Mouse (Mus musculus) olfactory bulb, adult 2 months (tissue): Measurements from ENCODE around the gene Nckipsd. TPM values are rescaled to one million over a fixed set of nuclear protein-coding genes. Genes with fewer than 3 reads are reported as not detected.

ENCODE experiments used
- H3K27ac ChIP-seq: fragments of 200-500 bp; 2 replicates; pipeline ENCODE4 v1.5.1; 2012; ENCODE audit warnings: low read depth, low read length; ENCODE audit not compliant: insufficient read depth
- H3K4me1 ChIP-seq: fragments of 200-500 bp; 2 replicates; pipeline ENCODE4 v1.6.1; 2012; ENCODE audit warnings: low read length; ENCODE audit not compliant: control insufficient read depth, insufficient read depth
- H3K4me3 ChIP-seq: fragments of 200-500 bp; 2 replicates; pipeline ENCODE4 v1.5.1; 2012; ENCODE audit warnings: mild to moderate bottlenecking, low read depth, low read length, moderate library complexity; ENCODE audit not compliant: insufficient read depth
- CTCF ChIP-seq: fragments of 200-500 bp; IDR thresholded peaks from 2 replicates; pipeline ENCODE4 v1.5.1; 2012; ENCODE audit warnings: low read depth, mild to moderate bottlenecking, low read length, moderate library complexity; ENCODE audit not compliant: insufficient read depth
- POLR2A ChIP-seq: fragments of 200-500 bp; IDR thresholded peaks from 2 replicates; pipeline ENCODE4 v1.6.1; 2012; ENCODE audit warnings: mild to moderate bottlenecking, low read depth, low read length, moderate library complexity; ENCODE audit not compliant: insufficient read depth
- WGBS: fragments of 180-500 bp; shearing (Covaris S2); methylation state at CpG from one replicate; pipeline ENCODE4 v1.1.7; 2018; 5-methylcytosine and 5-hydroxymethylcytosine counted together
- polyA plus RNA-seq: library from polyadenylated mRNA; stranded (reverse); fragments of >200 nt; gene quantifications from 2 replicates; pipeline ENCODE4 v1.2.4, GENCODE M21; 2012; ENCODE audit warnings: low replicate concordance; ENCODE audit not compliant: missing spikeins, insufficient read depth, insufficient read length

Nckipsd gene
- polyA plus RNA-seq, 1 experiment, result not detected

GRCm38 (mm10) chr9:108796351-108796981 lies 11.7 kb upstream of the Nckipsd start:
- peak overlapping the region; percentile 16 for H3K4me3 ChIP-seq
- H3K4me1 ChIP-seq, result peaks cover 22% of the 10 kb centered on the region
- TF ChIP-seq CTCF (no peak), POLR2A (no peak)
- H3K27ac ChIP-seq, result peak overlapping the region; percentile 89
- WGBS, result 18% methylated on average over 4 of the region's 4 CpGs

DNA sequence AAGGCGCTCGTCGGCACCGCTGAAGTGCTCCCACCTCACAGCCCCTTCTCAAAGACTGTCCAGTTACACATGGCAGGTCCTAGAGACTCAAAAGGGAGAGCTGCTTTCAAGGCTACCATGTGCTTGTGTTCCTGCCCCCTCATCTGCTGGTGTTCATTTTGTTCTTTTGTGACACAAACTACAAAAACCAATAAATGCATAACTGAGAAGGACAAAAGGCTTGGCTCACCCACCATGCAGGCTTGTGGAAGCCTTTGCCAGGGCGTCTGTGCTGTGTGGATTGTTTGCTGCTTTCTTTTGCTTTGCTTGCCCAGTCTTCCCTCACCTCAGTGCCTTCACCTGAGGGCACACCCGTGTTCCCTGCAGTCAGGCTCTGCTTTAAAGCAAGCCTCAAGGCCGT lies 10.7 kb upstream of the Nckipsd start:
- H3K4me3 ChIP-seq, result peak overlapping the region; percentile 14; the same call in 1 of the 2 replicates
- TF ChIP-seq POLR2A (no peak), CTCF (no peak)
- peaks cover 22% of the 10 kb centered on the region for H3K4me1 ChIP-seq
- WGBS, result 51% methylated on average over 7 of the region's 7 CpGs
- H3K27ac ChIP-seq, result peak overlapping the region; percentile 83

GRCm38 (mm10) chr9:108798508-108799075 lies 9.6 kb upstream of the Nckipsd start:
- TF ChIP-seq CTCF (no peak), POLR2A (no peak)
- Histone ChIP-seq H3K27ac (no peak overlapping the region), H3K4me3 (no peak overlapping the region), H3K4me1 (peaks cover 22% of the 10 kb centered on the region)
- WGBS, result 44% methylated on average over 5 of the region's 5 CpGs

DNA sequence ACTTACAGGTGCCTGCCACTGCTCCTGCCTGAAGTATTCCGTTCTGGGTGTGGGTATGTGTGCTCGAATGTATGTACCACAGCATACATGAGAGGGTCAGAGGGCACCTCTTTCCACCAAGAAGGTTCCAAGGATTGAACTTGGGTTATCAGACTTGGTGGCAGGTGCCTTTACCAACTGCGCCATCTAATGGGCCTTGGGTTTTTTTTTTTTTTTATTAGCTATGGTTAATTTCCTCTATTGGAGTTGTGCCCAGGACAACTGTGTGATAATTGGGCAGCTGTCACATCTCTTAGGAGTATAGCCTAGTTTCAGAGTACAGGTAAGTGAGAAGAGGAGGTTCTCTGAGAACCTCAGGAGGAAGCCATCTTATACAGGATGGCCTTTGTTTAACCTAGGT lies 8.6 kb upstream of the Nckipsd start:
- H3K4me1 ChIP-seq, result peaks cover 20% of the 10 kb centered on the region
- no peak overlapping the region for H3K27ac ChIP-seq
- TF ChIP-seq POLR2A (no peak), CTCF (no peak)
- no peak overlapping the region for H3K4me3 ChIP-seq
- WGBS, result 63% methylated on average over 3 of the region's 3 CpGs

DNA sequence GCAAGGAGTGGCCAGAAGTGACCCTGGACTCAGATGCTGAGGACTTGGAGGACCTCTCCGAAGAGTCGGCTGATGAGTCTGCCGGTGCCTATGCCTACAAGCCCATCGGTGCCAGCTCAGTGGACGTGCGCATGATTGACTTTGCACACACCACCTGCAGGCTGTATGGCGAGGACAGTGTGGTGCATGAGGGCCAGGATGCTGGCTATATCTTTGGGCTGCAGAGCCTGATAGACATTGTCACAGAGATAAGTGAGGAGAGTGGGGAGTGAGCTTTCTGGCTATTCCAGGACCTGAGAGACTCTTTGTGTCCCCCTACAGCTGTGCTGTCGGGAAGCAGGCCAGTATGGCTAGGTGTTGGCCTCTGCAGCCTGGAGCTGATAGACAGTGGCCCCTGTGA lies 2.4 kb upstream of the Nckipsd start:
- 82% methylated on average over 8 of the region's 8 CpGs for WGBS
- Histone ChIP-seq H3K4me1 (peaks cover 14% of the 10 kb centered on the region), H3K4me3 (no peak overlapping the region), H3K27ac (no peak overlapping the region)
- TF ChIP-seq POLR2A, result no peak
- TF ChIP-seq CTCF, result no peak

- Histone ChIP-seq H3K4me3 (no peak overlapping the region), H3K27ac (no peak overlapping the region), H3K4me1 (peaks cover 14% of the 10 kb centered on the region)
- no peak for TF ChIP-seq POLR2A
- no peak for TF ChIP-seq CTCF
Observed at GRCm38 (mm10) chr9:108806379-108806778, 1.8 kb upstream of the Nckipsd start.

GRCm38 (mm10) chr9:108806831-108807230 lies 1.3 kb upstream of the Nckipsd start:
- no peak overlapping the region for H3K4me3 ChIP-seq
- WGBS, result 70% methylated on average over 1 of the region's 1 CpGs
- peaks cover 14% of the 10 kb centered on the region for H3K4me1 ChIP-seq
- H3K27ac ChIP-seq, result no peak overlapping the region
- no peak for TF ChIP-seq POLR2A
- TF ChIP-seq CTCF, result no peak

GRCm38 (mm10) chr9:108807674-108808073 lies 494 bp upstream of the Nckipsd start:
- TF ChIP-seq POLR2A (no peak), CTCF (no peak)
- Histone ChIP-seq H3K4me1 (peaks cover 14% of the 10 kb centered on the region), H3K4me3 (no peak overlapping the region), H3K27ac (no peak overlapping the region)
- WGBS, result 66% methylated on average over 5 of the region's 5 CpGs

- Histone ChIP-seq H3K4me1 (peaks cover 14% of the 10 kb centered on the region), H3K4me3 (peak overlapping the region; percentile 89), H3K27ac (no peak overlapping the region)
- no peak for TF ChIP-seq POLR2A
- TF ChIP-seq CTCF, result no peak
- 62% methylated on average over 5 of the region's 5 CpGs for WGBS
Observed at GRCm38 (mm10) chr9:108809188-108809587, 1.0 kb downstream of the Nckipsd start.

GRCm38 (mm10) chr9:108809723-108810122 lies 1.6 kb downstream of the Nckipsd start:
- H3K27ac ChIP-seq, result no peak overlapping the region
- TF ChIP-seq CTCF, result no peak
- no peak for TF ChIP-seq POLR2A
- H3K4me3 ChIP-seq, result no peak overlapping the region
- H3K4me1 ChIP-seq, result peaks cover 14% of the 10 kb centered on the region
- WGBS, result 81% methylated on average over 6 of the region's 6 CpGs
